Mouse (Mus musculus) T-cell, adult 66 days (primary cell): ENCODE results near the gene Dalrd3. TPM values are rescaled to one million over a fixed set of nuclear protein-coding genes. Genes with fewer than 3 reads are reported as not detected.

Source experiments
- total RNA-seq, 2 experiments: library from RNA; stranded (reverse); gene quantifications; 3 replicates in 1 of 2; 4 replicates in 1 of 2; pipeline ENCODE4 v1.2.4; 2023

Gene Dalrd3
- 10 to 100 TPM; 54.9 to 68.4 TPM for total RNA-seq

DNA sequence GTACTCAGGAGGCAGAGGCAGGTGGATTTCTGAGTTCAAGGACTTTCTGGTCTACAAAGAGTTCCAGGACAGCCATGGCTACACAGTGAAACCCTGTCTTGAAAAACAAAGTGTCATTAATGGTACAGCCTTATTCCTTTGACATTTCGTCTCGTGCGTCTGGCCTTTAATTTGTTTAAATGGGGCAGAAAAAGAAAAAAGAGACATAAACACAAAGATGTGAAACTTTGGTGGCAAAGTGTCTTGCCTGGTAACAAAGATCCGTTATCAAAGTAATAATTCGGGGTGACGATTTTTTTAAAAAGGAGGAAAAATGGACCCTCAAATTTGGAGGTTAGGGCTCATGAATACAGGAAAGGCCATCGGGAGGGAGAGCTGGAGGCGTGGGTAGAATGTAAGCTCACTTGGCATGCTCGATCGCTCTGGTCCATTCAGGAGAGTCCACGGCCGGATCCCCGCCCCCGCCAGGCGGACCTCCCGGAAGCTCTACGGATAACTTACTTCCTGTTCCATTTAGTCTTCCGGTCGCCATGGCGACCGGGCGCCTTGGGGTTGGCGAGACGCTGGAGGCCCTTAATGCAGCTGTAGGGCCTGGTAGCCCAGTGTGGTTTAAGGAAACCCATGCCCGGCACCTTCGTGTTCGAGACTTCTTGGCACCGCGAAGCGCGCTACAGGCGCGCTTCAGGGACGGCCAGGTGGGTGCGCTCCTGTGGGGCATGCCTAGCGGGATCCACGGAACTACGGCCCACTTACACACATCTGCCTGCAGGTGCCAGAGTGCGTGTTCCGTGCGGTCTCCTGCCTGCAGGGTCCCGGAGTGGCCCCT, at the start of gene Dalrd3:
TSS of gene Dalrd3 (plus strand) at position 506 of the 826 bp plus-strand sequence.

DNA sequence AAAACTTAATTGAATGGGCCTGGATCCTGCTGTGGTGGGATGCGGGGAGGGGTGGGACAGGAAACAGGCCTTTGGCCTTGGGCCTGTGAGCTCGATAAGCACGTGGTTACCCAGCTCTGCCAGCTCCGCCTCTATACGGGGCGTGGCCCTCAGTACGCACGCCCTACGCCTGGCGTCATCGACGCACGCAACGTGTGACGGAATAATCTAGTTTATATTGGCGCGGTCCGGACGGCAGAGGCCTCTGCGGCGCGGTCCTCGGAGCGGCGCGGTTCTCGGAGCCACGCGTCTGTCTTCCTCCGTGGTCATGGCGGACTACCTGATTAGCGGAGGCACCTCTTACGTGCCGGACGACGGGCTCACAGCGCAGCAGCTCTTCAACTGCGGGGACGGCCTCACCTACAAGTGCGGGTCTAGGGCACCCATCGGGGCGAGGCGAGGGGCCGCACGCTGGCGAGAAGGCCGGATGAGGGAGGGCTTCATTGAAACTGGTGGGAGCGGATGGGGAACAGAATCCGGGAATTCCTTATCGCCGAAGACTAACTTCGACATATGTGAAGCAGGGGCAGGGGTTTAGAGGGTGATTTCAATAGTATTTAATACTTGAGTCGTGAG, 9.4 kb upstream of the Dalrd3 start, which contains the start of gene Impdh2:
TSS of gene Impdh2 (plus strand) at position 60 of the 615 bp plus-strand sequence.

DNA sequence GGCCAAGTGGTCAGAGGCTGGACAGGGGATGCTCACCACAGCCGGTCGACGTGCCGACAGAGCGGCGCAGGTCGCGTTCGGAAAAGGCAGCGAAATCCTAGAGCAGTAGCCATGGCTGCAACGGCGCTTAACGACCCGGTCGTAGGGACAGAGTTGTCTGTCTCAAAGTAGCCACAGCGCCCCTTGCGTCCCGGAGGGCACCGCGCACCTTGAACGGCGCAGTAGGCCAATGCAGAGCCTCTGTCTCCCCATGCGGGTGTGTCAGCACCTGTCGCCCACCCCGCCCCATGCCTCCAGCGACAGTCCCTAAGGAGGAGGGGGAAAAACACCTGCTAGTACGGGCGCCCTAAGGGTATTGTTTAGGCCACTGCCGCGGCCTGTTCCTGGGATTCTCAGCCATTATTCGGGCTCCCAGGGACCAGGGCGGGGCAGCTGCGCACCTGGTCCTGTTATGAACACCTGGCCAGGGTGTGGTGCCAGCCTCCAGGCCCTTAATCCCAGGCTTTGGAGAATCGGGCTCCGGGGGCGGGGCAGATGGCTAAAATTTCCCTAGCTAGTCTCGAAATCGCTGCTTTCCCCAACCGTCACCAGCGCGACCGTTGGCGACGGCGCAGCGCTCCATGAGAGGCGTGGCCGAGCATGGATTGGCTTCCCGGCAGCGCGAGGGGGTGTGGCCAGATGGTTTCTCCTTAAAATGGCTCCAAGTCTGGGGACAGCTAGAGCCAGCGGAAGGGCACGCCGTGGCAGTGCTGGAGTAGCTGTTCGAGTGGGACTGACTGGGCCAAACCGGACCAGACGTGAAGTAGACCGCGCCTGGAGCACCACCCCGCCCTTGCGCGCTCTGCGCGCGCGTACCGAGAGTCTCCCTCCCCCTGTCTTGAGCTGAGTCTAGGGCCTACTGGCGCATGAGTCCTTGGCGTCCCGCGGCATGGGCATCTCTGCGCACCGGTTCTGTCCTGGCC, 2.6 kb upstream of the Dalrd3 start, which contains the start of gene Ndufaf3:
TSS of gene Ndufaf3 (minus strand) at position 620 of the 962 bp plus-strand sequence.

DNA sequence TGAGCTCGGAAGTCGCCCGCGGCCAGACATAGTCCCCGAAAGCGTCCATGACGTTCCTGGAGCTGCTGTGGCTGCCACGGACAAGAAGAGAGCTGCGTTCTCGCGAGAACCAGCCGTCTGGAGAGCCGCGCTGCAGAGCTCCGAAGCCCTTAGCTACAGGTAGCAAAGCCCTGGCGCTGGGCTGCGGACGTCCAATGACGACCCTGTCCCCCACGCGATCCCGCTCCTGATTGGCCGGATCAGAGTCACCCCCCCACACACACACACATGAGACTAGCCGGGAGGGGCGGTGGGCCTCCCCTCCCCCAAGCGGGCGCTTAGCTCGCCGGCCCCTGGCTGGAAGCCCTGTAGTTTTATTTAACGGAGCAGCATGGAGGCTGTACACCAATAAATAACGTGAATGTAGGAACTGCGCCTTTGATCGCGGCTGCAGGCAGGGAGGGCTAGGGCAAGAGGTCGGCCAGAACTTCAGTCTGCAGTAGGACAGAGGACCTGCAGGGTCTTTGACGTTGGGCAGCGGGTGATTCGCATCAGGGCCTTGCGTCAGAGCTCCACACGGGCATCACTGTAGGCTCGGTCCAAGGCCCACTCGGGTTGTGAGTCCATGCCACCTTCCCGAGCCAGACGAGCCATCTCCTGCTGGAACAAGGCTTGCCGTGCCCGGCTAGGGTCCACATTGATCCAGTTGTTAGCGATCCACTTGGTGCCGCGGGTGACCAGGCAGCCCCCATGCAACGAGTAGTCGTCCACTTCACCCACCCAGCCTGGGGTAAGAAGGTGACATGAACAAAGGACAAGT, 9.1 kb downstream of the Dalrd3 start, which contains the start of gene Wdr6:
TSS of gene Wdr6 (minus strand) at position 195 of the 799 bp plus-strand sequence.

DNA sequence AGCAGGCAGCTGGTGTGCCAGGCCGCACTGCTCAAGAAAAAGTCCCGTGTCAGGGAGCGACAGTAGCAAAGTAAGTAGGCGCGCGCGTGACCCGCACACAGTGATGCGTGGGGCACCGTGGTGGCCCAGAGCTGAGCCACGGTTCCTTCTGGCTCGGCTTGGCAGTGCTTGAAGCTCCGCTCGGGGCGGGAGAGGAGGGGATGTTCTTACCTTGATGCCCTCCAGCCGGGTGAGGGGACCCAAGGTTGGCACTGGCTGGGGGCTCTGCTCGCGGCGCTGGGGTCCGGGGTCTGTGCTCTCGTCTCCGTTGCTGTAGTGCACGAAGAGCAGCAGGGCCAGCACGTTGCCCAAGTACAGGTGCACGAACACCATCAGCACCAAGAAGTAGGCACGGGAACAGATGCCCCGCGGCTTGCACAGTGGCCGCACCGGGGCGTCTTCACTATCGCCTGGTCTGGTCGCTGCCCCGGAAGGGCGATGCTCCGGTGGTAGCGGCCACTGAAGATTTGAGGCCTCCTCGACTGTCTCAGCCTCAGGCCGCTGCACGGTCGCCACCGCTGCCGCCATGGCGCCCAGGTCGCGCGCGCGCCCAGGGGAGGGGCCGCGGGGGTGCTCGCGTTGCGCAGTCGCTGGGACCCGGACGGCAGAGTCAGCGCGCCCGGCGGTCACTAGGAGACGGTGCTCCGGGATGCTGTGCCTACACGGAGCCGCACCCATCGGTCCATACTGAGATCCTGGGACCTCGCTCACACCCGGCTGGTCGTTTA, 27.5 kb downstream of the Dalrd3 start, which contains the start of gene P4htm:
TSS of gene P4htm (minus strand) at position 670 of the 767 bp plus-strand sequence.

Other genes starting within 250 kb of the Dalrd3 start
- gene Gpx1, start 231.0 kb upstream of the Dalrd3 start, total RNA-seq: 100 to 1,000 TPM; 212 to 222 TPM
- 100 to 1,000 TPM; 154 to 155 TPM for gene Usp4, start 222.0 kb upstream of the Dalrd3 start, total RNA-seq
- 10 to 100 TPM in 1 of 2 experiments, 1 to 10 TPM in 1; 7.6 to 10.3 TPM for gene 1700102P08Rik, start 177.1 kb upstream of the Dalrd3 start, total RNA-seq
- gene Ccdc36, start 141.4 kb upstream of the Dalrd3 start, total RNA-seq: under 1 TPM in 1 of 2 experiments, not detected in 1; 0.18 TPM
- gene BC048562, start 133.4 kb upstream of the Dalrd3 start, total RNA-seq: not detected
- 10 to 100 TPM; 37.6 to 40.0 TPM for gene Ccdc71, start 109.4 kb upstream of the Dalrd3 start, total RNA-seq
- gene Klhdc8b, start 108.3 kb upstream of the Dalrd3 start, total RNA-seq: 1 to 10 TPM; 4.3 to 5.6 TPM
- under 1 TPM in 1 of 2 experiments, not detected in 1; 0.30 TPM for gene Lamb2, start 90.2 kb upstream of the Dalrd3 start, total RNA-seq
- gene Usp19, start 79.3 kb upstream of the Dalrd3 start, total RNA-seq: 100 to 1,000 TPM; 288 to 319 TPM
- 100 to 1,000 TPM; 207 to 272 TPM for gene Qars, start 62.2 kb upstream of the Dalrd3 start, total RNA-seq
- gene Qrich1, start 53.1 kb upstream of the Dalrd3 start, total RNA-seq: 100 to 1,000 TPM; 216 to 233 TPM
- gene Impdh2, start 9.6 kb upstream of the Dalrd3 start, total RNA-seq: 100 to 1,000 TPM; 181 to 194 TPM
- gene Ndufaf3, start 2.5 kb upstream of the Dalrd3 start, total RNA-seq: 10 to 100 TPM; 25.9 to 27.1 TPM
- gene Wdr6, start 8.9 kb downstream of the Dalrd3 start, total RNA-seq: 10 to 100 TPM; 30.1 to 33.2 TPM
- gene P4htm, start 27.8 kb downstream of the Dalrd3 start, total RNA-seq: 10 to 100 TPM; 10.0 to 10.5 TPM
- gene Arih2, start 79.5 kb downstream of the Dalrd3 start, total RNA-seq: 100 to 1,000 TPM; 128 TPM
- gene Slc25a20, start 92.2 kb downstream of the Dalrd3 start, total RNA-seq: 10 to 100 TPM; 19.4 to 24.9 TPM
- 10 to 100 TPM; 12.4 to 14.4 TPM for gene Prkar2a, start 119.4 kb downstream of the Dalrd3 start, total RNA-seq
- 10 to 100 TPM; 72.5 to 85.3 TPM for gene Ip6k2, start 213.9 kb downstream of the Dalrd3 start, total RNA-seq
- 10 to 100 TPM; 12.6 to 12.7 TPM for gene Nckipsd, start 238.5 kb downstream of the Dalrd3 start, total RNA-seq